ENCODE assay signal across 30 mouse cellular contexts in the genomic region with DNA sequence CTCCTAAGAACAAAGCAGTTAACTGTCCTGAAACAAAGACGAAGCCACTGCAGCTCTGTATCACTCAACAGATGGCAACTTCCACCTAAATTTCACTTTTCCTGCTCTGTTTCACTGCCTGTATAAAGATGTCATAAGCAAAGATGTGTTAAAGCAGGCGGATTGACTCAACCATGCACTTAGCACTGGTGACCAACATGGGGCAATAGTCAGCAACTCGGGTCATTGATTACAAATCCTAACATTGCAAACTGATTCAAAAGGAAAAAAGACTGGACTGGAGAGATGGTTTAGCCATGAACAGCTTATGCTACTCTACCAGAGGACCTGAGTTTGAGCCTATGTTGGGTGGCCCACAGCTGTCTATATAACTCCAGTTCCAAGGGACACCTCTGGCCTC. TPM values are rescaled to one million over a fixed set of nuclear protein-coding genes. Genes with fewer than 3 reads are reported as not detected.
DNase-seq lines count a peak whose midpoint lies in the region; ATAC-seq and TF ChIP-seq lines count a peak whose summit lies in the region.
"Had no signal": no experiment of that assay in that cellular context is flagged by ENCODE, and none has a peak within 500 bp of the region (broad histone marks: within the 10 kb centered on the region; RNA-seq: fewer than 3 reads in every experiment).

No protein-coding gene starts in this region.

- H3K36me3 ChIP-seq in heart, postnatal 0 days (replicated peaks; ENCODE audit: control insufficient read depth, insufficient read depth, low read length), result no peaks in the 10 kb centered on the region
- H3K36me3 ChIP-seq in liver, adult 2 months (ENCODE audit: control insufficient read depth, insufficient read depth, low read length), result no peaks in the 10 kb centered on the region
- H3K36me3 ChIP-seq in intestine, postnatal 0 days (ENCODE audit: control insufficient read depth, insufficient read depth), result no peaks in the 10 kb centered on the region
- no peaks in the 10 kb centered on the region for H3K36me3 ChIP-seq in hindbrain, embryonic 12.5 days
- H3K36me3 ChIP-seq: forebrain, embryonic 10.5 days; hindbrain, embryonic 10.5 days had no signal

- no peak for DNase-seq in heart, postnatal 0 days (ENCODE audit: low spot score)
- no peak for DNase-seq in heart, adult 9 months (ENCODE audit: low spot score in 2 of 2)
- peak; percentile 75 for DNase-seq in liver, adult 2 months (ENCODE audit: extremely low read depth, low read depth, low spot score)
- no peak for DNase-seq in liver
- DNase-seq: adrenal gland, adult 8-10 months; adrenal gland, postnatal 25 days; cerebellum, adult 11-12 months; cerebellum, adult 8-10 months; cerebellum, postnatal 10 days; cerebellum, postnatal 36 days; gastrocnemius, postnatal 10 days; gastrocnemius, postnatal 36 days; heart, adult 2 months; heart, postnatal 10 days; heart, postnatal 36 days had no signal

- no peak overlapping the region for H3K4me3 ChIP-seq in heart, postnatal 0 days (ENCODE audit: low read depth, low read length)
- H3K4me3 ChIP-seq in liver, adult 2 months (ENCODE audit: insufficient read depth, low read depth, low read length), result no peak overlapping the region
- H3K4me3 ChIP-seq in intestine, postnatal 0 days (ENCODE audit: low read depth, low read length), result no peak overlapping the region
- no peak overlapping the region for H3K4me3 ChIP-seq in hindbrain, embryonic 12.5 days
- H3K4me3 ChIP-seq: forebrain, embryonic 10.5 days; forebrain, embryonic 13.5 days; heart, adult 2 months; hindbrain, embryonic 10.5 days had no signal

- no peaks in the 10 kb centered on the region for H3K27me3 ChIP-seq in heart, postnatal 0 days (ENCODE audit: control insufficient read depth, insufficient read depth, low read length)
- no peaks in the 10 kb centered on the region for H3K27me3 ChIP-seq in liver, adult 2 months (ENCODE audit: control insufficient read depth, insufficient read depth, low read length)
- H3K27me3 ChIP-seq in intestine, postnatal 0 days (replicated peaks; ENCODE audit: control insufficient read depth, insufficient read depth, low read length), result no peaks in the 10 kb centered on the region
- no peaks in the 10 kb centered on the region for H3K27me3 ChIP-seq in hindbrain, embryonic 12.5 days
- H3K27me3 ChIP-seq: forebrain, embryonic 13.5 days had no signal

- H3K9ac ChIP-seq in heart, postnatal 0 days (replicated peaks; ENCODE audit: low read depth, low read length), result no peak overlapping the region
- H3K9ac ChIP-seq in liver, adult 2 months (ENCODE audit: low read depth, low read length), result no peak overlapping the region
- H3K9ac ChIP-seq in intestine, postnatal 0 days (ENCODE audit: low read depth, low read length), result no peak overlapping the region
- H3K9ac ChIP-seq in hindbrain, embryonic 12.5 days, result no peak overlapping the region
- H3K9ac ChIP-seq: forebrain, embryonic 13.5 days; hindbrain, embryonic 14.5 days had no signal

- no peak for TF ChIP-seq EP300 in heart, postnatal 0 days (IDR thresholded peaks at IDR 0.05; ENCODE audit: low read depth)

- no peaks in the 10 kb centered on the region for H3K79me2 ChIP-seq in liver, adult 2 months (ENCODE audit: control insufficient read depth, insufficient read depth, low read length)

- 0 out of 2 replicates have a peak overlapping the region, but pooled peaks have one; percentile 11 for H3K27ac ChIP-seq in heart, postnatal 0 days (ENCODE audit: low read depth)
- H3K27ac ChIP-seq in liver, adult 2 months (replicated peaks; ENCODE audit: insufficient read depth, low read depth, low read length), result no peak overlapping the region
- no peak overlapping the region for H3K27ac ChIP-seq in intestine, postnatal 0 days (ENCODE audit: low read depth, low read length)
- H3K27ac ChIP-seq in hindbrain, embryonic 12.5 days, result no peak overlapping the region
- H3K27ac ChIP-seq: forebrain, embryonic 10.5 days; forebrain, embryonic 13.5 days; heart, adult 2 months; hindbrain, embryonic 10.5 days; hindbrain, embryonic 14.5 days; hindbrain, postnatal 0 days had no signal

- H3K4me2 ChIP-seq in heart, postnatal 0 days (ENCODE audit: low read depth, low read length), result no peak overlapping the region
- H3K4me2 ChIP-seq in intestine, postnatal 0 days (replicated peaks; ENCODE audit: low read depth), result no peak overlapping the region
- no peak overlapping the region for H3K4me2 ChIP-seq in hindbrain, embryonic 12.5 days (replicated peaks)
- H3K4me2 ChIP-seq: forebrain, embryonic 13.5 days; heart, embryonic 11.5 days; hindbrain, embryonic 14.5 days had no signal

- peaks cover 37% of the 10 kb centered on the region for H3K4me1 ChIP-seq in heart, postnatal 0 days (ENCODE audit: control insufficient read depth, insufficient read depth)
- H3K4me1 ChIP-seq in liver, adult 2 months (ENCODE audit: control insufficient read depth, insufficient read depth, low read length), result peaks cover 5% of the 10 kb centered on the region
- peaks cover 9% of the 10 kb centered on the region for H3K4me1 ChIP-seq in intestine, postnatal 0 days (replicated peaks; ENCODE audit: control insufficient read depth, insufficient read depth, low read length)
- 0 out of 2 replicates have a peak, but pooled peaks cover 5% of the 10 kb centered on the region for H3K4me1 ChIP-seq in hindbrain, embryonic 12.5 days
- H3K4me1 ChIP-seq: forebrain, embryonic 13.5 days had no signal

- ATAC-seq in heart, postnatal 0 days (ENCODE audit: insufficient read depth, low read depth), result no peak
- ATAC-seq in intestine, postnatal 0 days, result no peak
- no peak for ATAC-seq in hindbrain, embryonic 12.5 days (ENCODE audit: low FRiP score)
- ATAC-seq: activated CD4-positive, CD25-positive, alpha-beta regulatory T cell, adult 4 months; forebrain, embryonic 13.5 days; forebrain, embryonic 16.5 days; hindbrain, postnatal 0 days had no signal

- H3K9me3 ChIP-seq in heart, postnatal 0 days (replicated peaks; ENCODE audit: control insufficient read depth, low read length), result no peaks in the 10 kb centered on the region
- H3K9me3 ChIP-seq in intestine, postnatal 0 days (ENCODE audit: control insufficient read depth), result no peaks in the 10 kb centered on the region
- no peaks in the 10 kb centered on the region for H3K9me3 ChIP-seq in hindbrain, embryonic 12.5 days (replicated peaks)
- H3K9me3 ChIP-seq: forebrain, embryonic 10.5 days; forebrain, embryonic 13.5 days; hindbrain, embryonic 10.5 days had no signal

- no peak for TF ChIP-seq POLR2A in liver, adult 2 months (IDR thresholded peaks at IDR 0.05; ENCODE audit: extremely low read depth, insufficient read depth, low read length)

- TF ChIP-seq CTCF in heart, postnatal 0 days (IDR thresholded peaks at IDR 0.05; ENCODE audit: low read depth), result no peak
- TF ChIP-seq CTCF in liver, adult 2 months (IDR thresholded peaks at IDR 0.05; ENCODE audit: low read depth, low read length), result no peak
- TF ChIP-seq CTCF in intestine, postnatal 0 days (IDR thresholded peaks at IDR 0.05; ENCODE audit: low read depth), result 0 out of 2 replicates have a peak, but pooled peaks have one; percentile 20

- 86% methylated on average over 3 of the region's 3 CpGs for WGBS in heart, postnatal 0 days
- WGBS in liver, adult 2 months, result 36% methylated on average over 3 of the region's 3 CpGs
- WGBS in intestine, postnatal 0 days, result 74% methylated on average over 3 of the region's 3 CpGs
- WGBS in hindbrain, embryonic 12.5 days, result 80% methylated on average over 3 of the region's 3 CpGs

RNA-seq across cellular contexts. Expression of a gene that starts 8.7 kb away (rescaled TPM):
- not detected in 2 replicates for total RNA-seq in heart, postnatal 0 days (2014; rRNA removed; ENCODE audit: low replicate concordance)
- not detected in 2 replicates for polyA plus RNA-seq in heart, postnatal 0 days (2015; fragmentation: Nextera tagmentation; extraction: Ambion mirVana)
- total RNA-seq in liver, adult 2 months (2014; rRNA removed), result not detected in 2 replicates
- polyA plus RNA-seq in liver, adult 2 months (2012; rRNA removed), result not detected in 2 replicates
- not detected in 2 replicates for polyA plus RNA-seq in intestine, postnatal 0 days (2015; fragmentation: Nextera tagmentation; extraction: Ambion mirVana)
- polyA plus RNA-seq in hindbrain, embryonic 12.5 days (2016; fragmentation: Nextera tagmentation; extraction: Ambion mirVana), result not detected in 2 replicates
- total RNA-seq: adrenal gland, adult 8-10 months; adrenal gland, postnatal 25 days; gastrocnemius, adult 18-20 months; gastrocnemius, postnatal 10 days; gastrocnemius, postnatal 36 days; granulocyte monocyte progenitor cell, adult 5-6 weeks; heart, adult 2 months; heart, postnatal 10 days; heart, postnatal 36 days; hindbrain, postnatal 0 days had no signal
- polyA plus RNA-seq: brain, embryonic 14.5 days; embryonic facial prominence, embryonic 11.5 days; forebrain, embryonic 10.5 days; forebrain, embryonic 13.5 days; heart, adult 2 months; heart, embryonic 11.5 days; heart, embryonic 14.5 days; hindbrain, embryonic 14.5 days; hindbrain, postnatal 0 days had no signal

RNA-seq across cellular contexts. Expression of a gene that starts 18.0 kb away (rescaled TPM):
- total RNA-seq in heart, postnatal 0 days (2014; rRNA removed; ENCODE audit: low replicate concordance), result 77.1 TPM in 2 replicates
- polyA plus RNA-seq in heart, postnatal 0 days (2015; fragmentation: Nextera tagmentation; extraction: Ambion mirVana), result 43.7 and 49.2 TPM in 2 replicates
- 15.8 and 19.3 TPM in 2 replicates for total RNA-seq in liver, adult 2 months (2014; rRNA removed)
- polyA plus RNA-seq in liver, adult 2 months (2012; rRNA removed), result 11.0 and 12.4 TPM in 2 replicates
- polyA plus RNA-seq in intestine, postnatal 0 days (2015; fragmentation: Nextera tagmentation; extraction: Ambion mirVana), result 14.5 and 14.9 TPM in 2 replicates
- 73.9 and 85.1 TPM in 2 replicates for polyA plus RNA-seq in hindbrain, embryonic 12.5 days (2016; fragmentation: Nextera tagmentation; extraction: Ambion mirVana)
